Mouse (Mus musculus) hindbrain, embryonic 13.5 days (tissue): Measurements from ENCODE around the gene Ccdc88b. TPM values are rescaled to one million over a fixed set of nuclear protein-coding genes. Genes with fewer than 3 reads are reported as not detected.
"Not testable (repeated sequence)": the region's sequence is repeated elsewhere in the genome, so short reads cannot be mapped to it uniquely, and the experiment has no call there.

Experiments used
- ATAC-seq: fragments of 200-750 bp; cut with Nextera tagmentation; 2 replicates; pipeline ENCODE4 v1.8.0; 2017; ENCODE audit warnings: moderate TSS enrichment; ENCODE audit not compliant: low FRiP score
- H3K27ac ChIP-seq: fragments of 300-500 bp; sonication (generic); 2 replicates; pipeline ENCODE4 v1.5.1; 2015; ENCODE audit warnings: inconsistent platforms, mild to moderate bottlenecking, moderate library complexity
- H3K27me3 ChIP-seq: fragments of 300-500 bp; sonication (generic); 2 replicates; pipeline ENCODE4 v1.6.1; 2015; ENCODE audit warnings: mild to moderate bottlenecking, inconsistent platforms
- H3K36me3 ChIP-seq: fragments of 300-500 bp; sonication (generic); 2 replicates; pipeline ENCODE4 v1.6.1; 2015; ENCODE audit warnings: mild to moderate bottlenecking, inconsistent platforms
- H3K4me1 ChIP-seq: fragments of 300-500 bp; sonication (generic); replicated peaks from 2 replicates; pipeline ENCODE4 v1.6.1; 2015; ENCODE audit warnings: inconsistent platforms
- H3K4me2 ChIP-seq: fragments of 300-500 bp; sonication (generic); 2 replicates; pipeline ENCODE4 v1.6.1; 2015; ENCODE audit warnings: inconsistent platforms, mild to moderate bottlenecking, moderate library complexity
- H3K4me3 ChIP-seq: fragments of 300-500 bp; sonication (generic); 2 replicates; pipeline ENCODE4 v1.5.1; 2015; ENCODE audit warnings: mild to moderate bottlenecking, inconsistent platforms
- H3K9ac ChIP-seq: fragments of 300-500 bp; sonication (generic); 2 replicates; pipeline ENCODE4 v1.6.1; 2015; ENCODE audit warnings: mild to moderate bottlenecking, inconsistent platforms
- H3K9me3 ChIP-seq: fragments of 300-500 bp; sonication (generic); 2 replicates; pipeline ENCODE4 v1.6.1; 2016; ENCODE audit warnings: inconsistent platforms
- WGBS: fragments of 180-500 bp; shearing (Covaris S2); methylation state at CpG from one replicate; pipeline ENCODE4 v1.1.7; 2015; 5-methylcytosine and 5-hydroxymethylcytosine counted together
- polyA plus RNA-seq: library from polyadenylated mRNA; unstranded; fragments of >200 nt; fragmentation: Nextera tagmentation; extraction: Ambion mirVana; gene quantifications from 2 replicates; pipeline ENCODE4 v1.2.1, GENCODE M21; 2015

Gene Ccdc88b
- polyA plus RNA-seq = 1.0 and 1.1 TPM in 2 replicates

DNA sequence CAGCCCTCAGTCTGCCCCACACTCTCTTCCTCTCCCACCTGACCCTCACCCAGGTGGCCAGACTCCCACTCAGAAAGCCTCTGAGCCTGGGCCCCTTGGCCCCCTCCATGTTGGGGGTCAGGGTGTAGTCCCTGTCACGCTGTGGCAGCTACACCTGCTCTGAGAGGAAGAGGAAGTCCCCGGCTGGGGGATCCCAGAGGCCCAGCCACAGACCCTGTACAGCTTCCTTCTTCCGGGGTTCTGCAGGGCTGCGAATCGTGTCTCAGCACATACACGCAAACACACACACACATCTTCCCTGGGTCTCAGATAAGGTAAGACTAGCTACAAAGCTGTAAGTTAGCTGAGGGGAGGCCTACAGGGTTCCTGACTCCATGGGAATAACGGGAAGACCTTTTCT lies at the start of gene Ccdc88b:
Ccdc88b (minus strand) TSS at position 181 of the 400 bp plus-strand sequence.
- no peak for ATAC-seq
- H3K4me2 ChIP-seq = no peak within 1 kb of the TSS
- no peak within 1 kb of the TSS for H3K4me3 ChIP-seq
- peaks cover 28% of the 10 kb centered on the region for H3K27me3 ChIP-seq
- peaks cover 23% of the 10 kb centered on the region for H3K4me1 ChIP-seq
- no peak within 1 kb of the TSS for H3K27ac ChIP-seq
- H3K9ac ChIP-seq = no peak within 1 kb of the TSS
- H3K9me3 ChIP-seq = no peaks in the 10 kb centered on the region
- 72% methylated on average over 7 of the region's 7 CpGs for WGBS
- no peaks in the 10 kb centered on the region for H3K36me3 ChIP-seq

DNA sequence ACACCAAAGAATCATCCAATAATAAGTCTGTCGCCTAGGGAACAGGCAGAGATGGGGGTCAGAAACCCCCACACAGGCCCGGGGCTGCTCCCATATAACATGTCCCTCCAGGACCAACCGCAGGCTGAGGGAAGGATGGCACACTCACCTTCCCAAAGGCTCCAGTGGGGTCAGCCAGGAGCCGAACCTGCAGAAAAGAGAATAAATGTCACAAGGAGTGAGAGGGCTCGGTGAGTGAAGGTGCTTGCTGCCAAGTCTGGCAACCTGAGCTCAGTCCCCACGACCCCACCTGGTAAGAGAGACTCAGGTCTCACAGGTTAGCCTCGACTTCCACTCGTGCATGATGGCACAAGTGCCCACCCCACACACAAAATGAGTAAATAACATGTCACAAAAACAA lies 49.1 kb upstream of the Ccdc88b start:
- Histone ChIP-seq H3K9me3 (no peaks in the 10 kb centered on the region), H3K9ac (no peak overlapping the region), H3K4me1 (peaks cover 39% of the 10 kb centered on the region), H3K27me3 (no peaks in the 10 kb centered on the region), H3K4me2 (no peak overlapping the region), H3K4me3 (no peak overlapping the region), H3K36me3 (peaks cover 53% of the 10 kb centered on the region), H3K27ac (no peak overlapping the region)
- no peak for ATAC-seq
- WGBS = 94% methylated on average over 8 of the region's 8 CpGs

DNA sequence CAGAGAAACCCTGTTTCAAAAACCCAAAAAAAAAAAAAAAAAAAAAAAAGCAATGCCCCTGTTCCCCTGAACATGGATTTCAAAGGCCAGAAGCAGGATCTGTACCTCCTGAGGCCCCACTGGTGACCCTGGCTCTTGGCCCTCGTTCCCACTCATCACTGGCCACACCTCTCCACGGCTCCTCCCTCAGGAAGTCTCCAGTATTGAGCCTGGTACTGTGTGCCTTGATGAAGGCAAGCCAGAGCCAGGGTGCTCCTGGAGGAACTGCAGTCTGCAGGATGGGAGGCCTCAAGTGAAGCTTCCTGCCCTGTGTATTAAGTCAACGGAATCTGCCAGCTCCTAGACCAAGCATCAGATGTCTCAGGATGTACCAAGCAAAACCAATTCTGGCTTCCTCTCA lies 48.2 kb upstream of the Ccdc88b start:
- Histone ChIP-seq H3K9me3 (no peaks in the 10 kb centered on the region), H3K4me3 (no peak overlapping the region), H3K27me3 (no peaks in the 10 kb centered on the region), H3K27ac (no peak overlapping the region), H3K4me1 (peaks cover 30% of the 10 kb centered on the region), H3K4me2 (no peak overlapping the region), H3K9ac (no peak overlapping the region), H3K36me3 (peaks cover 44% of the 10 kb centered on the region)
- no peak for ATAC-seq
- 88% methylated on average over 3 of the region's 3 CpGs for WGBS

DNA sequence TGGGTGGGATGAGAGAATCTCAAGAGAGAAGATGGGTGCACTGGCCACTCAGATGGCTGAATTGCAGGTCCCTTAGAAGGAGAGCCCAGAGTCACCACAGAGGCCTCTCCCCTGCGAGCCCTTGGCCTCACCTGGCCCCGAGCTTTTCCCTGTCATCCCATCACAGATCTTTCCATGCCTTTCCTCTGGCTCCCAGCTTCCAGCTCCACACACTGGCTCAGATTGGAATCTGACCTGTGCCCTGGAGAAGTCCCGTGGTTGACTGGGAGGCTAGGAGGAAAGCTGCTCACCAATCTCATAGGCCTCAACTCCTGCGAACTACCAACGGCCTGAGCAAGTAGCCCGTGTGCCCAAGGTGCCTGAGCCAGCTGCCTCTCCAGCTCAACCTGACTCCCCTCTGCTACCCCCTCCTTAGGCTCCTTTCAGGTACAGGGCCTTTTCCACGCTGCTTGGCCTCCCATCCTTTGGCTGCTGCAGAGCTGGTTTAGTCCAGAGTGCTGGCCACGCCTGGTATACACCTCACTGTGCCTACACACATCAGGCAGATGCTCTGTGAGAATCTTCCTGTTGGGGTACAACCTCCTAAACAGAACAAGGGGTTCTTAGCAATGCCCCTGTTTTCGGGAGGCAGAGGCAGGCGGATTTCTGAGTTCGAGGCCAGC lies 47.6 kb upstream of the Ccdc88b start:
- no peak overlapping the region for H3K4me2 ChIP-seq
- no peaks in the 10 kb centered on the region for H3K9me3 ChIP-seq
- H3K9ac ChIP-seq = no peak overlapping the region
- no peak overlapping the region for H3K27ac ChIP-seq
- H3K4me3 ChIP-seq = no peak overlapping the region
- H3K27me3 ChIP-seq = no peaks in the 10 kb centered on the region
- ATAC-seq = no peak
- peaks cover 26% of the 10 kb centered on the region for H3K4me1 ChIP-seq
- H3K36me3 ChIP-seq = peaks cover 41% of the 10 kb centered on the region
- 96% methylated on average over 11 of the region's 11 CpGs for WGBS

DNA sequence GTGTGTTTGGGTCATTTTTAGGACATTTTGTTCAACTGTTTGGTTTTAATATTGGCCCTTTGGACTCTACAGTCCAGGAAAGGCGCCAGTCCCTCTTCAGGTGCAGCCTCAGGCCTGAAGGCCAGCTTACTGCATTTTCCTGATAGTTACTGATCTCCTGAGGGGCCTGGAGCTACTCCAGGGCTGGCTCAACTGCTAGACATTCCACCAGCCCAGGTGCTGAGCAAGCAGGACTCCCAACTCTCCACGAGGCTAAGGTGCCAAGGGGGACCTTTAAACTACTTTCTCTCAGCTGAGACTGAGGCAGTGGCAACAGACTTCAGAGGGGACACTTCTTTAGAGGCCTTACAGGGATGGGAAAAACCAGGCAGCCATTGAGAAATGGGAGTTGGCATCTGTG lies 46.8 kb upstream of the Ccdc88b start:
- no peak overlapping the region for H3K4me2 ChIP-seq
- H3K4me1 ChIP-seq = peaks cover 23% of the 10 kb centered on the region
- H3K27ac ChIP-seq = no peak overlapping the region
- H3K9me3 ChIP-seq = no peaks in the 10 kb centered on the region
- WGBS = 95% methylated on average over 2 of the region's 2 CpGs
- H3K36me3 ChIP-seq = peaks cover 41% of the 10 kb centered on the region
- H3K4me3 ChIP-seq = no peak overlapping the region
- H3K9ac ChIP-seq = no peak overlapping the region
- H3K27me3 ChIP-seq = no peaks in the 10 kb centered on the region
- ATAC-seq = no peak

DNA sequence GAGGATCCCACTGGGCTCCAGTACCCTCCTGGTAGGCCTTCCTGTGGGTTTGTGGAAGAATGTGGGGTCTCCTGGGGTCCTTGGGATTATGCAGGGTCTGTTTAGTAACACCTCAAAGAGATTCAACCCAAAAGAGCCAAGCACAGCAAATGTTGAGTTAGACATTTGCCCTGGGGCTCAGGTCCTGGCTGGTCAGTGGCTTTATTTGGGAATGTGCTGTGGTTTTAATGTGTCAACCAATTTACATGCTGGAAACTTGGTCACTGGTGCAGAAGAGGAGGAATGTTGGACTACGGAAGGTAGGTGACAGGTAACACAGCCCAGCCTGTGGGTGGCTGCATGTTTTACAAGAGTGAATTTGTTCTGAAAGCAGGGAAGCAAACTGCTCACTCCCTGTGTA lies 45.0 kb upstream of the Ccdc88b start:
- H3K36me3 ChIP-seq = peaks cover 41% of the 10 kb centered on the region
- ATAC-seq = no peak
- WGBS = 100% methylated on average over 1 of the region's 1 CpGs

DNA sequence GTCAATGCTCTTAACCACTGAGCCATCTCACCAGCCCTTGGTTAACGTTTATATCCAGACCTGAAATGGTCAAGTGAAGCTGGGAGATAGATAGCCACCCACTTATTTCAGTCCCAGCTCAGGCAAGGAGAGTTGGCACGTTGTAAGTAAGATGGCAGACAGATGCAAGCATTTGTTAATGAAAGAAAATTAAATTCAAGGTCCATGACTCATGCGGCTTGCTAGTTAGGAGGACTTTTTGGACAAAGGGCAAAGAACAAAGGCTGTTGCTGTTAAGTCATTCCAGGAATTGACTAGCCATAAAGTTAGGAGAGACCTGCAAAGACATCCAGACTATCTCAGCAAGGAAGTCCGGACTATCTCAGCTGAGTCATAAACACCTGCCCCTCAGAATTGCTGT lies 41.6 kb upstream of the Ccdc88b start:
- peaks cover 15% of the 10 kb centered on the region for H3K36me3 ChIP-seq
- 0 out of 2 replicates have a peak, but pooled peaks cover 8% of the 10 kb centered on the region for H3K9me3 ChIP-seq
- no peaks in the 10 kb centered on the region for H3K27me3 ChIP-seq
- H3K4me2 ChIP-seq = no peak overlapping the region
- no peak overlapping the region for H3K27ac ChIP-seq
- H3K4me3 ChIP-seq = no peak overlapping the region
- ATAC-seq = no peak
- 85% methylated on average over 4 of the region's 4 CpGs for WGBS
- no peak overlapping the region for H3K9ac ChIP-seq
- H3K4me1 ChIP-seq = no peaks in the 10 kb centered on the region

More for the DNA sequence above, 45.0 kb upstream of the Ccdc88b start:
- no peak overlapping the region for H3K9ac ChIP-seq
- H3K4me3 ChIP-seq = no peak overlapping the region
- peaks cover 11% of the 10 kb centered on the region for H3K4me1 ChIP-seq
- H3K27ac ChIP-seq = no peak overlapping the region
- H3K9me3 ChIP-seq = no peaks in the 10 kb centered on the region
- no peak overlapping the region for H3K4me2 ChIP-seq
- no peaks in the 10 kb centered on the region for H3K27me3 ChIP-seq

DNA sequence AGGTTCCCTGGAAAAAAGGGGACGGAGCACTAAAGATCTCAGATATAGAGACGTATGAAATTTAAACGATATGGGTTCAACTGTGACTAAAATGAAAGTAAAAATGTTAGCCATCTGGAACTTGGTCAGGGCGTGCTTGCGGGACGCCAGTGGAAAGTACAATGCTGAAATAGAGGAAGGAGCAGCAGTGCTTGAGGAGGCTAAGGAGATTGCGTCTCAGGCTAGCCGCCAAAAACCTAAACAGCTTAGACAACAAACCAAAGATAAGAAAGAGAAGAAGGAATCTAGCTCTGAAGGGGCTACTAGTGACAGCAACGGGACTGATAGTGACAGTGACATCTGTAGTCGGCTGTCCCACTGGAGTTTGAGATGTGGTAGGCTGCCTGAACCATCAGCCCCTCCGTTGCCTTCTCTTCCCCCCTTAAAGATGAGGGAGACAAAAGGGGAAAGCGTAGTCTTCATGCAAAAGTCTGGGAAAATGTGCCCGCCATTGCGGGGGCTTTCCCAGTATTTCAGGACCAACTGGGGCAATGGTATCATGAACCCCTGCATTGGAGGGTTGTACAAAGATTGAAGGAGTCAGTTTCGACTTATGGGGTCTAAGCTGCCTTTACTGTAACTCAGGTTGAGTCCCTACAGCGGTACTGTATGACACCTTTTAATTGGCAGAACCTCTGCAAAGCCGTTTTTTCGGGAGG lies 37.7 kb upstream of the Ccdc88b start:
- not testable (repeated sequence) for H3K9ac ChIP-seq, H3K4me1 ChIP-seq, H3K4me2 ChIP-seq, H3K27me3 ChIP-seq, H3K36me3 ChIP-seq, H3K27ac ChIP-seq, H3K9me3 ChIP-seq, ATAC-seq, H3K4me3 ChIP-seq
- 92% methylated on average over 18 of the region's 18 CpGs for WGBS

DNA sequence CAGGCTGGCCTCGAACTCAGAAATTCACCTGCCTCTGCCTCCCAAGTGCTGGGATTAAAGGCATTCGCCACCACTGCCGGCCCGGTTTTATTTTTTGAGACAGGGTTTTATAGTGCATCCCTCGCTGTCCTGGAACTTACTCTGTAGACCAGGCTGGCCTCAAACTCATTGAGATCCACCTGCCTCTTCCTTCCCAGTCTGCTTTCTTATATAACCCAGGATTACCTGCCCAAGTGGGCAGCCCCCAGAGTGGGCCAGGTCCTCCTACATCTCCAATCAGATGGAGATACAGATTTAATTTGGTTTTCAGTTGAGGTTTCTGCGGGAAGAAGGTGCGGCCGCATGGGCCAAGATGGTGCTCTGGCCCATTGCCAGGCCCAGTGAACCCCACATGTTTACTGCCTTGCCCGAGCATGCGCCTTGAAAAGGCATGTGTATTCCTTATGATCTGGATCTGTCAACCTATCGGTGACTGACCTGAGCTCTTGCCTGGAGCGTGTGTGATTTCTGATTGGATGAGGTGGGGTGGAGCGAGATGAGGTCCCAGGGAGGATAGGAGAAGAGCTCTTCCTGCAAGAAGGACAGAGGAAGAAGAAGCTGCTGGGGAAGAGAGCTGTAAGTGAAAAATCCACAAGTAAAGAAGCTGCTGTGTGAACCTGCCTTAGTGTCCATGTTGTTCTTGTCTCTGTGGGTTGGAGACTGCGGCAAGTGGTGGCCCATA lies 35.9 kb upstream of the Ccdc88b start:
- no peak overlapping the region for H3K27ac ChIP-seq
- no peak overlapping the region for H3K4me3 ChIP-seq
- 0 out of 2 replicates have a peak, but pooled peaks cover 8% of the 10 kb centered on the region for H3K9me3 ChIP-seq
- no peaks in the 10 kb centered on the region for H3K36me3 ChIP-seq
- ATAC-seq = no peak
- no peaks in the 10 kb centered on the region for H3K27me3 ChIP-seq
- no peak overlapping the region for H3K9ac ChIP-seq
- WGBS = 93% methylated on average over 14 of the region's 14 CpGs
- no peaks in the 10 kb centered on the region for H3K4me1 ChIP-seq
- H3K4me2 ChIP-seq = no peak overlapping the region

DNA sequence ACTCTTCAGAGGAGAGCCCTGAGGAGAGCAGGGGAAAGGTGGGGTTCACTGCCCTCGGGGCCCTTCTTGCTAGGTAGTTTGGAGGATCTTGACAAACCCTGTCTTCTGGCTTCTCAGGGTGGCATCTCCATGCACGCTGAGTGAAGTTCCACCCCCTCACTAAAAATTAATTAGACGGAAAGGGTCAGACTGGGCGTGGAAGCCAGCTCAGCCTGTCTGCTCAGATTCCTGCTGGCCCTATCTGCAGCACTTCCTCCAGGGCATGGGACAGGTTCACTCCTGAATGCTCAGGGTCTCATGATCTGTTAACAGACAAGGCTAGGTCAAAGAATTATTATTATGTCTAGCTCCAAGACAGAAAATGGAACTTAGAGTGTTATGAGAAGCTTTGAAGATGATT lies 34.5 kb upstream of the Ccdc88b start:
- no peaks in the 10 kb centered on the region for H3K4me1 ChIP-seq
- H3K4me3 ChIP-seq = no peak overlapping the region
- 67% methylated on average over 4 of the region's 4 CpGs for WGBS
- H3K9ac ChIP-seq = no peak overlapping the region
- no peak overlapping the region for H3K27ac ChIP-seq
- no peak for ATAC-seq
- H3K27me3 ChIP-seq = no peaks in the 10 kb centered on the region
- H3K9me3 ChIP-seq = 0 out of 2 replicates have a peak, but pooled peaks cover 8% of the 10 kb centered on the region
- H3K4me2 ChIP-seq = no peak overlapping the region
- H3K36me3 ChIP-seq = no peaks in the 10 kb centered on the region

DNA sequence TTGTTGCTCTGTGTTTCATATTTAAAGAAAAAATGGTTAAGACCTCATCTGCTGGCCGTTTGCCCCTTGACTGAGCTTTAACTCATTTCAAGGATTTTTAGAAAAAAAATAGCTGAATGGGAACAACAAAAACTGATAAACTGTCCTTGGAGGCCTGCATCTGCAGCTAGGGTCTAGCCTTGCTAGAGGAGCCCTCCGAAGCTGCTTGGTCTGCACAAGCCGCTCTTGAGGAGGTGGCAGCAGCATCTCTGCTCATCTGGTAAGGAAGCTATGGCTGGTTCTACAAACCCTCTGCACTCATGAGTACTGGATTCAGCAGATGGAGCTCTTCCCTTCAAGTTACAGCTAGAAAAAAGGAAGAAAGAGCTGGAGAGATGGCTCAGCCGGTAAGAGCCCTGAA lies 20.0 kb upstream of the Ccdc88b start:
- Histone ChIP-seq H3K4me1 (no peaks in the 10 kb centered on the region), H3K27ac (no peak overlapping the region), H3K27me3 (no peaks in the 10 kb centered on the region), H3K9me3 (peaks cover 13% of the 10 kb centered on the region), H3K36me3 (no peaks in the 10 kb centered on the region), H3K4me2 (no peak overlapping the region), H3K4me3 (no peak overlapping the region), H3K9ac (no peak overlapping the region)
- 90% methylated on average over 4 of the region's 4 CpGs for WGBS
- no peak for ATAC-seq

DNA sequence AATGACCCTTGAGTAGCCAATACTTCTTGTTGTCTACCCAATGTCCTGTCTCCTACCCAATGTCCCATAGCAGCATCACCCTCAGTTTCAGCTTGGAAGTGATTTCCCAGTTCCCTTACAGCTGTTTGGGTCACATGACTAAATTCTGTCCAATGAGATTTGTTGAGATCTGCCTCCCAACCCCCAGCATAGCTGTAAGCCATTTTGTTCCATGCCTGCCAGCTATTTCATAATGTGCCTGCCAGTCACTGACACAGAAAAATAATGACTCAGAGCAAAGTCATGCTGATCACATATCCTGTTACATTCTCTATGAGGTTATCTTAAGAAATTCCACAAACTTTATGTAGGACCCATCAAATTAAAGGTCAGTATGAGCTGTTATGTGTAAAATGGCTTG lies 18.8 kb upstream of the Ccdc88b start:
- H3K36me3 ChIP-seq = no peaks in the 10 kb centered on the region
- no peak overlapping the region for H3K27ac ChIP-seq
- H3K4me2 ChIP-seq = no peak overlapping the region
- no peaks in the 10 kb centered on the region for H3K4me1 ChIP-seq
- no peak overlapping the region for H3K4me3 ChIP-seq
- no peak for ATAC-seq
- peaks cover 13% of the 10 kb centered on the region for H3K9me3 ChIP-seq
- H3K27me3 ChIP-seq = no peaks in the 10 kb centered on the region
- no peak overlapping the region for H3K9ac ChIP-seq
